Mouse (Mus musculus) gastrocnemius, adult 8-10 months (tissue): Measurements from ENCODE around the gene Limd1. TPM values are rescaled to one million over a fixed set of nuclear protein-coding genes. Genes with fewer than 3 reads are reported as not detected.

Experiments
- DNase-seq, 2 experiments: peaks; one replicate each; pipeline ENCODE4 v3.0.0; 2022; ENCODE audit warnings: low spot score in 2 of 2
- total RNA-seq, 4 experiments: library from RNA; stranded (reverse); gene quantifications; 2 replicates each; pipeline ENCODE4 v1.2.4; 2022

Gene Limd1
- total RNA-seq, 4 experiments from 2014 or later, result 34.3 to 48.3 (median 40.6) TPM

GRCm38 (mm10) chr9:123512482-123512881 is 34.0 kb downstream of the Limd1 start:
- DNase-seq, result no peak

GRCm38 (mm10) chr9:123515087-123515486 is 36.6 kb downstream of the Limd1 start:
- DNase-seq, result no peak

GRCm38 (mm10) chr9:123516641-123517385 is 38.3 kb downstream of the Limd1 start:
- DNase-seq, result no peak

GRCm38 (mm10) chr9:123518969-123519894 is 40.7 kb downstream of the Limd1 start:
- DNase-seq, result no peak

GRCm38 (mm10) chr9:123520735-123521134 is 42.2 kb downstream of the Limd1 start:
- no peak for DNase-seq

GRCm38 (mm10) chr9:123523676-123524075 is 45.2 kb downstream of the Limd1 start:
- no peak for DNase-seq

GRCm38 (mm10) chr9:123525095-123525494 is 46.6 kb downstream of the Limd1 start:
- DNase-seq, result no peak

GRCm38 (mm10) chr9:123526502-123526901 is 48.0 kb downstream of the Limd1 start:
- no peak for DNase-seq

- no peak for DNase-seq
Measured at GRCm38 (mm10) chr9:123528087-123528925, 49.8 kb downstream of the Limd1 start.

- DNase-seq, result peak in 1 of 2 experiments; percentile 35
Measured at GRCm38 (mm10) chr9:123528926-123529295, 50.4 kb downstream of the Limd1 start.

GRCm38 (mm10) chr9:123529392-123530157 is 51.1 kb downstream of the Limd1 start, which contains the start of gene Sacm1l:
Gene Sacm1l (plus strand): TSS chr9:123529759.
- DNase-seq, result peak; percentile 95 to 98

- no peak for DNase-seq
Measured at GRCm38 (mm10) chr9:123530158-123530475, 51.6 kb downstream of the Limd1 start.

GRCm38 (mm10) chr9:123530566-123531130 is 52.1 kb downstream of the Limd1 start:
- DNase-seq, result no peak

GRCm38 (mm10) chr9:123531234-123531633 is 52.7 kb downstream of the Limd1 start:
- DNase-seq, result no peak

- DNase-seq, result no peak
Measured at GRCm38 (mm10) chr9:123536613-123537012, 58.1 kb downstream of the Limd1 start.

- no peak for DNase-seq
Measured at GRCm38 (mm10) chr9:123538189-123538588, 59.7 kb downstream of the Limd1 start.

GRCm38 (mm10) chr9:123539093-123539492 is 60.6 kb downstream of the Limd1 start:
- DNase-seq, result no peak

GRCm38 (mm10) chr9:123539823-123540222 is 61.3 kb downstream of the Limd1 start:
- DNase-seq, result no peak

GRCm38 (mm10) chr9:123554599-123554998 is 76.1 kb downstream of the Limd1 start:
- DNase-seq, result no peak
